Mouse (Mus musculus): ENCODE data around the gene Fbh1. TPM values are rescaled to one million over a fixed set of nuclear protein-coding genes. Genes with fewer than 3 reads are reported as not detected.

Gene Fbh1
- polyA plus RNA-seq (2012; rRNA removed) = 34.2 and 44.9 TPM in 2 replicates

DNA sequence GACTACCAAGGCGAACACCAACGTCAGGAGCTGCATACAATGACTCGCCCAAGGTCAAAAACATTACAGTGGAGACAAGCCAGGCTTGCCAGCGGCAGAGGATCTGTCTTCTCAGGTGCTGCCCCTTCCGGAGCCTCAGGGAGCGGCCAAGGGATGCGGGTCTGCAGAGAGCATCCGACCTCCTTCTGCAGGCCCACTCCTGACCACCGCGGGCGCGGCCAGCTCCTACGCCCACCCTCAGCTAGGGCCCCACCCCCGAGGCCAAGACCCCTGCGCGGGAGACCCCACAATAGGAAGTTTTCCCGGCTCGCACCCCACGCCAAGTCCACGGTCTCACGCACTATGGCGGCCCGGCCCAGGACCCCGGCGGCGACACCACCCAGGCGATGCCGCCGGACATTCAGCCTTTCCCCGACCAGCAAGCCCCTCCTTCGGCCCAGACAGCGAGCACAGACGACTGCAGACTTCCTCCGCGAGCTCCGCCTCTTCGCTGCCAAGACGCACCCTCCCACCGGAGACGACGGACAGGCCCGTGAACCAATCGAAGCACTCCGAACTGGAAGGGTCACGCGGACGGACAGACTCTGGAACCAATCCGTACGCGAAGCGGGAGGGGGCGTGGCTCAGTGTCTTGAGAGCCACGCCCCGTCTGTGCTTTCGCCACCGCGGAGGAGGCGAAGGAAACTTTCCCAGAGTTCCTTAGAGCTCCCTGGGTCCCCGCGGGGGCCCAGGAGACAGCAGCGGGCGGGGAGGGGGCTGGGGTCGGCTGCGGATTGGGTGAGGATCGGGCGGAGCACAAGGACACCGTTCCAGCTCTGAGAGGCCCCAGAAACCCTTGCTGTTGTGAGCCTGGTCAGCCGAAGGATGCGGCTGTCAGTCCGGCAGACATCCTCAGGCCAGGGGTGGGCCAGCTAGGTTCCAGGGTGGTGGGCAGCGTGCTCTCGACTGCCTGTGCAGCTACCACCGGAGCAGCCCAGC, at the start of gene Fbh1, which contains the start of gene Ankrd16:
TSS of gene Fbh1 (minus strand) at position 492 of the 978 bp plus-strand sequence.
TSS of gene Ankrd16 (plus strand) at position 786 of the 978 bp plus-strand sequence.
- DNase-seq = peak; percentile 100
- under 1% methylated on average over 73 of the region's 73 CpGs for WGBS
- Histone ChIP-seq H3K4me3 (replicated peaks; ENCODE audit: extremely low read depth, low read depth, low read length) (peak within 1 kb of the TSS; percentile 91), H3K4me1 (ENCODE audit: control insufficient read depth, insufficient read depth, low read length) (peaks cover 3% of the 10 kb centered on the region)
- no peak for TF ChIP-seq CTCF (IDR thresholded peaks at IDR 0.05; ENCODE audit: insufficient read depth, low read length)
- peak; percentile 57; the same call in 1 of the 2 replicates for TF ChIP-seq POLR2A (IDR thresholded peaks at IDR 0.05; ENCODE audit: borderline replicate concordance, extremely low read depth, low read depth, low read length)

DNA sequence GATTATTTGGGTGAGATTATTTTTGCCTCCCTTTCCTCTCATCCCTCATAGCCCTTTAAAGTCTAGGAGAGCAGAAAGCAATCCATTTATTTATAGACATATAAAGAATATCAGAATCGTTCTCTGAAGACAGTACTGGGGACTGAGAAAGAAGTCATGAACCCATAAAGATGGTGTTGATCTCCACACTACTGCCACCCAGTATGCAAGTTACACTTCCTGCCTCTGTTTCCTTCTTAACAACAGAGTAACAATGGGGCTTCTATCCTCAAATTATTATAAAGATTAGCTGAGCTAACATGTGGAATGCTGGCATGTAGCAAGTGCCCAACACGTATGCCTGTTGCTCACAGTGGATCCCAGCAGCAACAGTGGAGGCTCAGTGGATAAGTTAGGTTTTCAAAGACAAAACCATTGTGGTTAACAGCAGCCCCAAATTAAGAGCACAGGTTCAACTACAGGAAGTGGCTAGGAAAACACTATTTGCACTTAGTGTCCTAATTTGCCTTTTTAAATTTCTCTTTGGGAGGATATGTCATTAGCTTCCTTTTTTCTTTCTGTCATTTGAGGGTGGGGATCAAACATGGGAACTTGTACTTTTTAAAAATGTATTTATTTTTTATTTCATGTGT, 24.0 kb upstream of the Fbh1 start:
- Histone ChIP-seq H3K4me3 (replicated peaks; ENCODE audit: extremely low read depth, low read depth, low read length) (no peak overlapping the region), H3K4me1 (ENCODE audit: control insufficient read depth, insufficient read depth, low read length) (no peaks in the 10 kb centered on the region)
- DNase-seq = no peak
- 68% methylated on average over 2 of the region's 2 CpGs for WGBS
- TF ChIP-seq POLR2A (IDR thresholded peaks at IDR 0.05; ENCODE audit: borderline replicate concordance, extremely low read depth, low read depth, low read length) (no peak), CTCF (IDR thresholded peaks at IDR 0.05; ENCODE audit: insufficient read depth, low read length) (no peak)

DNA sequence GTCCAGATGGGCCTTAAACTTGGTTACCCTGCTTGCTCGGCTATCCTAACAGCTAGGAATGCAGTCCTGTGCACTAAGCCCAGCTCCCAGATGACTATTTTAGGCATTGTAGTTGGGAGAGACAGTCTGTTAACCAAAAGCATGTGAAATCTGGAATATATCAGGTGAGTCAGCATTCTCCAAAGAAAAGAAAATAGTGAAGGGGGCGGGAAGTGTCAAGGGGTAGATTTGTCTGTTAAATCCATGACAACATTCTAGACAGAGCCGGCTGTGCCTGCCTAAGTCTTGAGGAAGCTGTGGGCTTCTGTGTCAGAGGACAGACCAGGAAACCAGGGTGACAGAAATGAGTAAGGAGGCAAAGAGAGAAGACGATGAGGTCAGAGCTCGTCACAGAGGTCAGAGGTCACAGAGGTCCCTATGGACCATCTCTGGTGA, 20.6 kb upstream of the Fbh1 start:
- TF ChIP-seq CTCF (IDR thresholded peaks at IDR 0.05; ENCODE audit: insufficient read depth, low read length) (no peak), POLR2A (IDR thresholded peaks at IDR 0.05; ENCODE audit: borderline replicate concordance, extremely low read depth, low read depth, low read length) (no peak)
- no peak for DNase-seq
- no peaks in the 10 kb centered on the region for H3K4me1 ChIP-seq (ENCODE audit: control insufficient read depth, insufficient read depth, low read length)
- H3K4me3 ChIP-seq (replicated peaks; ENCODE audit: extremely low read depth, low read depth, low read length) = no peak overlapping the region
- WGBS = 72% methylated on average over 5 of the region's 5 CpGs

DNA sequence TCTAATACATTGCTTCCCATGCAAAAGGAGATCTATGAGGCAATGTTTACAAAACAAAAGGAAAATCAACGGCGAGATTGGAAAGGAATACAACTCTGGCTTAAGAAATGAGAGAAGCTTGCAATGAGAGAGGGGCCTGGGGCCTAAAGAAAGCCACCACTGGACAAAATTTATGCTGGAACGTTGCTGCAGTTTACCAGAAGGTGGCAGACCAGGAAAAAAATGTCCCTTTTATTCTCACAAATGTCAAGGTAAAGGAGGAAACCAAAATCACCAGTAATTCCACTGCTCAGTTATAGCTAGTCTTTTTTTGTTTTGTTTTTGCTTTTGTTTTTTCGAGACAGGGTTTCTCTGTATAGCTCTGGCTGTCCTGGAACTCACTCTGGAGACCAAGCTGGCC, 17.3 kb upstream of the Fbh1 start:
- WGBS = 71% methylated on average over 4 of the region's 4 CpGs
- Histone ChIP-seq H3K4me3 (replicated peaks; ENCODE audit: extremely low read depth, low read depth, low read length) (no peak overlapping the region), H3K4me1 (ENCODE audit: control insufficient read depth, insufficient read depth, low read length) (no peaks in the 10 kb centered on the region)
- DNase-seq = no peak
- no peak for TF ChIP-seq CTCF (IDR thresholded peaks at IDR 0.05; ENCODE audit: insufficient read depth, low read length)
- no peak for TF ChIP-seq POLR2A (IDR thresholded peaks at IDR 0.05; ENCODE audit: borderline replicate concordance, extremely low read depth, low read depth, low read length)

DNA sequence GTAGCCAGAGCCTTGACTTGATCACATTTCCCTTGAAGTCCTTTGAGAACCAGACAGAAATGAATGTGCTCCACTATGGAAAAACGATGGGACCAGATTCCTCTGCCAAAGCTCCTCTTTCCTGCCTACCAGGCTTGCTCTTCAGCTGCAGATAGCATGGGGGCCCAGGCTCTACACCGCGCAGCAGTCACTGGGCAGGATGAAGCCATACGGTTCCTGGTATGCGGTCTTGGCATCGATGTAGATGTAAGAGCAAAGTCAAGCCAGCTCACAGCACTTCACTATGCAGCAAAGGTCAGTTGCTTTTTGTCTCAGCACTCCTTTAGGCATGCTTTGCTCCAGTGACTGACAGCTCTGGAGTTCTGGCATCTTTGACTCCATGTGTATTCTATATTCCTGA, 6.8 kb upstream of the Fbh1 start:
- Histone ChIP-seq H3K4me1 (ENCODE audit: control insufficient read depth, insufficient read depth, low read length) (no peaks in the 10 kb centered on the region), H3K4me3 (replicated peaks; ENCODE audit: extremely low read depth, low read depth, low read length) (no peak overlapping the region)
- TF ChIP-seq POLR2A (IDR thresholded peaks at IDR 0.05; ENCODE audit: borderline replicate concordance, extremely low read depth, low read depth, low read length) (no peak), CTCF (IDR thresholded peaks at IDR 0.05; ENCODE audit: insufficient read depth, low read length) (no peak)
- 85% methylated on average over 6 of the region's 6 CpGs for WGBS
- DNase-seq = no peak

DNA sequence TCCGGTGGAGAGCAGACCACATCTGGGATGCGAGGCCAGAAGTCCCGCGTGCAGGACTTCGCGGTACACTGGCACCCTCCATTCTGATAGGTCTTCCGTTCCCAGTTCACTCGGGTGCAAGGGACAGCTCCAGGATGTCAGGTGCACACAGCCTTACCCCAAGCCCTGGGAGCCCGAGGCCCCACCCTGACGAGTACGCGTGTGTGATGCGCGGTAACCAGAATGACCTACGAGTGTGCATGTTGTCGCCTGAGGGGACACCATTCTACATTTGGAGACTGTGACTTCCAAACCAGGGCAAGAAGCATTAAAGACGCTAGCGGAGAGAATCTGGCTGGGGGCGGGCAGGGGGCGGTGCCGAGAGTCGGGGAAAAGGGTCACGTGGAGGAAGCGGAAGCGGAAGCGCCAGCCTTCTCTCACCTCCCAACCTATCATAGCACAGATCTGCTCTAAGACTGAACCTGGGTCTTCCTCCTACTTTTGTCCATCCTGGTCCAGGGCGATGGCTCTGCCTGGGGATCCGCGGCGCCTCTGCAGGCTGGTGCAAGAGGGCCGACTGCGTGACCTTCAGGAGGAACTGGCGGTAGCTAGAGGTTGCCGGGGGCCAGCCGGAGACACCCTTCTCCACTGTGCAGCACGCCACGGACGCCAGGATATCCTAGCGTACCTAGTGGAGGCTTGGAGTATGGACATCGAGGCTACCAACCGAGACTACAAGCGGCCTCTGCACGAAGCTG, 873 bp upstream of the Fbh1 start:
- under 1% methylated on average over 43 of the region's 43 CpGs for WGBS
- peak; percentile 81 for DNase-seq
- H3K4me1 ChIP-seq (ENCODE audit: control insufficient read depth, insufficient read depth, low read length) = peaks cover 3% of the 10 kb centered on the region
- H3K4me3 ChIP-seq (replicated peaks; ENCODE audit: extremely low read depth, low read depth, low read length) = peak overlapping the region; percentile 91
- no peak for TF ChIP-seq POLR2A (IDR thresholded peaks at IDR 0.05; ENCODE audit: borderline replicate concordance, extremely low read depth, low read depth, low read length)
- 0 out of 2 replicates have a peak, but pooled peaks have one; percentile 1 for TF ChIP-seq CTCF (IDR thresholded peaks at IDR 0.05; ENCODE audit: insufficient read depth, low read length)

DNA sequence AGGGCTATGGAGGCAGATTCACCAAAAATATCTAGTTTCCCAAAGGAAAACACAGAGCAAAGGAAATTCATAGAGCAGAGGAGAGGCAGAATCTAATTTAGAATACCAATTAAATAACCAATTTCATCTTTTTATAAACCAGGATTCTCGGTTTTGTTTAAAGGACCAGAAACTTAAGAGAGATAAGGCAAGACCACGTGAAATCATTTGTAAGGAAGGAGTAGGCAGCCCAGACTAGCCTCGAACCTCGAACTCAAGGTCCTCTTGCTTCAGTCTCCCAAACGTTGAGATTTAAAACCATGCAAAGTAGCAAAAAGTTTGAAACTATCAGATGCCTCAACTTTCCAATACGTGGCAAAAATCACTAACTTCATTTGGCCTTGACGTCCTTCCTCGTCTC, 967 bp downstream of the Fbh1 start:
- H3K4me3 ChIP-seq (replicated peaks; ENCODE audit: extremely low read depth, low read depth, low read length) = peak overlapping the region; percentile 84
- no peak for TF ChIP-seq CTCF (IDR thresholded peaks at IDR 0.05; ENCODE audit: insufficient read depth, low read length)
- TF ChIP-seq POLR2A (IDR thresholded peaks at IDR 0.05; ENCODE audit: borderline replicate concordance, extremely low read depth, low read depth, low read length) = no peak
- 33% methylated on average over 8 of the region's 8 CpGs for WGBS
- no peak for DNase-seq
- peaks cover 3% of the 10 kb centered on the region for H3K4me1 ChIP-seq (ENCODE audit: control insufficient read depth, insufficient read depth, low read length)

DNA sequence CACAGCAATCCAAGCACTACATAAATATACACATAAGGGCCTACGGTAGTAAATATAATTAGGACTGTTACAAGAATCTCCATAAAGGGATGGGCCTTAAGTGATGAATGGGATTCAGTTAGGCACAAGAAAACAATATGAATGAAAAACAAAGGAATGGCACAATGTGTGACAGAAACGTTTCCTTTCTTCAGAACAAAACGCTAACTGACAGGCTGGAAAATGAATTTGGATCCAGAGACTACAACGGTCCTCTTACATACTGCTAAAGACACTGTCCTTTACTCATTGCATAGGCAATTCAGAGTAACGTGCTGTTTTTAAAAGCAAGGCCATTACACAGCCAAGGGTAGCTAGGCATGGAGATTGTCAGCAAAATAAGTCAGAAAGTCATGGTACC, 2.3 kb downstream of the Fbh1 start:
- Histone ChIP-seq H3K4me3 (replicated peaks; ENCODE audit: extremely low read depth, low read depth, low read length) (no peak overlapping the region), H3K4me1 (ENCODE audit: control insufficient read depth, insufficient read depth, low read length) (peaks cover 3% of the 10 kb centered on the region)
- TF ChIP-seq POLR2A (IDR thresholded peaks at IDR 0.05; ENCODE audit: borderline replicate concordance, extremely low read depth, low read depth, low read length) (no peak), CTCF (IDR thresholded peaks at IDR 0.05; ENCODE audit: insufficient read depth, low read length) (no peak)
- DNase-seq = no peak
- 67% methylated on average over 5 of the region's 5 CpGs for WGBS

DNA sequence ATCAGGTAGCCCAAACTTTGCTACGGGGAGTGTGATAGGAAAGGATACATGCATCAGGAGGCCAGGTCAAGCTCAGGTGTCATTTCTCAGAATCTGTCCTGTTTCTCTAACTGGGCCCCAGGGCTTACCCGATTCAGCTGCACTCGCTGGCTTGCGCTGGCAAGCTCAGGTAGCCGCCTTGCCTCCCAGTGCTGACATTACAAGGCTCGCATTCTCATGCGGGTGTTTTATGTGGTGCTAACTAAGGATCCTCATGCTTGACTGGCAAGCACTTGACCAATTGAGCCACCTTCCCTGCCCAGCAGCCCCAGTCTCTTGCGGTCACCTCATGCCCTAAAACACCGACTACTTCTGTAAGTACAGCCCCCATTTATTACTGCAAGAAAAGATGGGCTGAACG, 3.0 kb downstream of the Fbh1 start:
- TF ChIP-seq CTCF (IDR thresholded peaks at IDR 0.05; ENCODE audit: insufficient read depth, low read length) (no peak), POLR2A (IDR thresholded peaks at IDR 0.05; ENCODE audit: borderline replicate concordance, extremely low read depth, low read depth, low read length) (no peak)
- Histone ChIP-seq H3K4me3 (replicated peaks; ENCODE audit: extremely low read depth, low read depth, low read length) (no peak overlapping the region), H3K4me1 (ENCODE audit: control insufficient read depth, insufficient read depth, low read length) (peaks cover 3% of the 10 kb centered on the region)
- no peak for DNase-seq
- 90% methylated on average over 10 of the region's 10 CpGs for WGBS
